Mouse (Mus musculus): Measurements from ENCODE around the gene Tceanc2.

Gene Tceanc2

GRCm38 (mm10) chr4:107178182-107178829 is 610 bp downstream of the Tceanc2 start, which contains the start of gene Tmem59:
TSS of gene Tmem59 (plus strand) at chr4:107178399.
- peak; percentile 100 for DNase-seq (ENCODE audit: low read depth)

- no peak for DNase-seq (ENCODE audit: low read depth)
Measured at GRCm38 (mm10) chr4:107177506-107177905, 1.4 kb downstream of the Tceanc2 start.

DNA sequence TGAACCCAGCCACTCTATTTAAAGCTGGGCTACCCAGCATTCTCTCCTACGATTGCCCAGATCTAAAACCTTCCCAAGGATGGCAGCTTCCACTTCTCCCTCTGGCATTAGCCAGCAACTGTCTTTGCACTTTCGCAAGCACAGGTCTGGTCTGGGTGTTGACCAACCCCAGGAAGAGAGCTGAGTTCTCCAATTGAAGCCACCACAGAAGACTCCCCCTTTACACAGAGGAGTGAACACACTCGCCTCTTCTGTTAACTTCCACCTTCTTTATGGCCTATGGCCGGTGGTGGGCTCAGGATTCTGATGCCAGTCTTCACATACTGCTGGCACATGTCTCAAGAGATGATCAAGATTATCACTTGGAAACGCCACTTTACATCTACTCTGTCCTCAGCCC is 11.1 kb downstream of the Tceanc2 start:
- DNase-seq (ENCODE audit: low read depth), result no peak

- DNase-seq (ENCODE audit: low read depth), result no peak
Measured at GRCm38 (mm10) chr4:107166700-107167099, 12.2 kb downstream of the Tceanc2 start.

GRCm38 (mm10) chr4:107163756-107164587 is 14.9 kb downstream of the Tceanc2 start:
- DNase-seq (ENCODE audit: low read depth), result peak; percentile 93

DNA sequence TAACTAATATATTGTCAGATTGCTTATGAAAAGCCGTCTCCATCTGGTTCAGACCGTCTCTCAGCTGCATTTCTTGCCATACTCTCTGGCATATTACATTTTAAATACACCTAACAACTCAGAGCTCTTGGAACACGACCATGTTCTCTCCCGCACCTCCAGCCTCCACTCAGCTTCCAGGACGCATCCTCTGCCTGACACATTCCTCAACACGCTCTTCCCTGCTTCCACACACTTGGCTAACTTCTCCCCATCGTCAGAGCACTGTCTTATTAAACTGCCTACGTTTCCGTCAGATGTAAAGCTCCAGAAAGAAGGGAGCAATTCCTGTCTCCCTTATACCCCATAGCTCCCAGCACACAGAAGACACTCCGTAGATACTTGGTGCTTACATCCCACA is 15.6 kb downstream of the Tceanc2 start:
- DNase-seq (ENCODE audit: low read depth), result no peak

DNA sequence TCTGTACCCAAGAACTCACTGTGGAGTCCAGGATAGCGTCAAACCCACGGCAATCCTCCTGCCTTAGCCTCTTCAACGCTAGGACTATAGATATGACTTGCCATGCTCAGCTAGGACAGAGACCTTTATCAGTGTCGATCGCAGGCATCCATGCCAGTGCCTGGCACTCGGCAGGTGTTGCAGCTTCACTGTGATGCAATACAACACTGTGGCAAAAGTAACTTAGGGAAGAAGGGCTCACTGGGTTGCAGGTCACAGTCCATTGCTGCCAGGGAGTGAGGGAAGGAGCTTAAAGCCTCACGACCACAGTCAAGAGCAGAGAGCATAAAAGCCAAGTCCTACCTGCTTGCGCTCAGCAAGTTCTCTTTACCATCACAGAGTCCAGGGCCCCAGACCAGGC is 18.7 kb downstream of the Tceanc2 start:
- no peak for DNase-seq (ENCODE audit: low read depth)

GRCm38 (mm10) chr4:107159166-107159773 is 19.6 kb downstream of the Tceanc2 start:
- DNase-seq (ENCODE audit: low read depth), result no peak

- no peak for DNase-seq (ENCODE audit: low read depth)
Measured at GRCm38 (mm10) chr4:107156983-107157401, 21.9 kb downstream of the Tceanc2 start.

GRCm38 (mm10) chr4:107152571-107152970 is 26.3 kb downstream of the Tceanc2 start:
- no peak for DNase-seq (ENCODE audit: low read depth)

- DNase-seq (ENCODE audit: low read depth), result no peak
Measured at GRCm38 (mm10) chr4:107150991-107151390, 27.9 kb downstream of the Tceanc2 start.

DNA sequence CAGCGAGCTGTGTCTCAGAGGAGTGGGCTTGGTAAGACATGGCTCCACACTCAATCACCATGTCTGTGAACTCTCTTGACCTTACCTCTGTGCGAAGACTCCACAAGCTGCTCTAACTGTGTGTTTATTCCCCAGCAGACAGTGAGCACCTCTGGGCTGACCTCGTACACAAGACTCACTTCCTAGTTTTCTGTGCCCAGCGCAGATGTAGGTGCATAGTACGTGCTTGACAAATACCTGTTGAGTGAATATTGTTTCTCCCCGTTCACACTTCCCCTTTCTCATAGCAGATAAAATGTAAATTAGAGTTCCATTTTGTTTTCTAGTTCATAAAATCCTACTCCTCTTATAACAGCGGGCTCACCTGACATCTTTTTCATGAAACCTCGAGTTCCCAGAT is 35.4 kb downstream of the Tceanc2 start:
- DNase-seq (ENCODE audit: low read depth), result no peak

GRCm38 (mm10) chr4:107139836-107140631 is 38.9 kb downstream of the Tceanc2 start:
- DNase-seq (ENCODE audit: low read depth), result no peak

DNA sequence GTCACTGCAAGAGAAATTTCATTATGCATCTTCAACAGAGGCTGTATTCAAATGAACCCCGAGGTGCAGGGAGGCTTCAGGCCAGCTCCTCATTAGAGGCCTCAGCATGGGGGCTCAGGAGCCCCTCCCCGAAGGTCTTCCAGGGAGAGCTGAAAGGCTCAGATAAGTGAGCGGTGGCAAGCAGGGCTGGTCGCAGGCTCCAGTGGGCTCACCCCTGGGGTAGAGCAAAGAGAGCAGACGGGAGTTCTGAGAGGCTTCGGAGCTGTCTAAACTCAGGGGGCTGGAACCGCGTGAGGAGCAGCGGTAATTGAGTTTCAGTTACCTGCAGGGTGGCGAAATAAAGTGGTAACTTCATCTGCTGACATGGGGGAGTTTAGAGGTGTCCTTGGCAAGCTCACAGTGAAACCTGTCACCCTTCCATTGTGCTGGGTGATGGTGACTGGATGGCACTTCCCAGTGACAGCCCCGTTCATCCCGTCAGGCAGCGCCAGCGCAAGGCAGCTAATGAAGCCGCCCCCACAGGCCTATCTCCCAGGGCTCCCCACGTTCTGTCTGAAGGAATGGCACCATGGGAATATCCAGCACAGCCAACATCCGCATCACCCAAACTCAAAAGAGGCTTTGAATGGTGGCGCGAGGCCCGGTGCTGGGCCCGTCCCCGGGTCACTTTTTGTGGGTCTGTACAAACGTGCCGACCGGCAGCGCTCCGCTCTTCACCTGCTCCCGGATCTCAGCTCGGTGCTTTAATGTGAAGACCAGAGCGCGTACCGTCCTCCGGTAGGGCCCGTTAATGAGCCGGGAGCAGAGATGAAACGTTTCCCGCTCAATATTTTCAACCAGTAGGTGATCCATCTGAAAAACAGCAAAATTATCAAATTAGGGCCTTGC is 39.7 kb downstream of the Tceanc2 start:
- DNase-seq (ENCODE audit: low read depth), result no peak

DNA sequence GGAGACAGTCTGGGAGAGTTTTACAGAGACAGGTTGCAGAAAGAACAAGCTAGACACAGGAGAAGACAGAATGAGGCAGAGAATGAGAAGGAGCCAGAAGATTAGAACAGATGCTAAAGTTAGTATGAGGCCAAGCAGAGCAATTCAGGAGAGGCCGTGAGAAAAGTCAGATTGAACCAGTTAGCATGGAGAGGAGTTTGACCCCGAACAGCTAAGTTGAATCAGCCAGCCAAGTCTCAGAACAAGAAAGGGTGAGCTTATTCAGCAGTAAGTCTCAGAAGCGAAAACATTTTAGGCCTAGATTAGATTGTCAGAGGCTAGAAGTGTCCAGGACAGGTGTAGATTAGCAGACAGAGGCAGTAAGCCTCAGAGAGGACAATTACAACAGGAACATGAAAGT is 42.4 kb downstream of the Tceanc2 start:
- no peak for DNase-seq (ENCODE audit: low read depth)

GRCm38 (mm10) chr4:107135663-107136062 is 43.3 kb downstream of the Tceanc2 start:
- no peak for DNase-seq (ENCODE audit: low read depth)

DNA sequence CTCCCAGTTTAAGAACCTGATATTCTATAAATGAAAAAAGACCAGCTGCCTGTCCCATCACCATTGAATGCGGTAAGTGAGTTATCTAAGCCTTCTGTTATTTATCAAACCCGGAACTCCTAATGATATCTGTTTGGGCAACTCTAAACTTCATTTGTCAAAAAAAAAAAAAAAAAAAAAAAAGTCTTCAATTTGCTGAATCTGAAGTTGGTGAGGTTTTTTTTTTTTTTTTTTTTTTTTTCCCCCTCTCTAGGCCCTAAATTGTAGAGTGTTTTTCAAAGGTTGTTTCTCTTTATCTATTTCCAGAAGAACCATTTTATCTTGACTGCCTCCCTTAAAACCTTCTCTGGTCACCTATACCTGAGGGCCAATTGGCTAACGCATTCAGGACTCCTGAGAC is 44.0 kb downstream of the Tceanc2 start:
- DNase-seq (ENCODE audit: low read depth), result no peak

DNA sequence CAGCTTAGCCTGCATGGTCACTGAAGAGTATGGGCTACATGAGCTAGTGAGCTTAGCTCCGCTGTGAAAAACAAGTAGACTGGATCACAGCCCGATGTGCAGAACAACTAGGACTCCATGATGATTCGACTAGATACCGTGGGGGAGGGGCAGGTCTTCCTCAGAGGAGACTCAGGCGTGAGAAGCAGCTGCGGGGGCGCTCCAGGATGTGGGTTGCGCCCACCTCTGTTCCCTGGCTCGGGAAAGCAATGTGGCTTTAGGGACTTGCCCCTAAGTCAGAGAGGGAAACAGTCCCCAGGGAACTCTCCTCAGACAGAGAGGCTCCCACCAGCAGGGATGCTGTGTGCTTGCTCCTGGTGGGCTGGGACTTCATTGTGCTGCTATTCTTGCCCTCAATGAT is 48.4 kb downstream of the Tceanc2 start:
- no peak for DNase-seq (ENCODE audit: low read depth)

GRCm38 (mm10) chr4:107129373-107129772 is 49.5 kb downstream of the Tceanc2 start:
- DNase-seq (ENCODE audit: low read depth), result no peak

DNA sequence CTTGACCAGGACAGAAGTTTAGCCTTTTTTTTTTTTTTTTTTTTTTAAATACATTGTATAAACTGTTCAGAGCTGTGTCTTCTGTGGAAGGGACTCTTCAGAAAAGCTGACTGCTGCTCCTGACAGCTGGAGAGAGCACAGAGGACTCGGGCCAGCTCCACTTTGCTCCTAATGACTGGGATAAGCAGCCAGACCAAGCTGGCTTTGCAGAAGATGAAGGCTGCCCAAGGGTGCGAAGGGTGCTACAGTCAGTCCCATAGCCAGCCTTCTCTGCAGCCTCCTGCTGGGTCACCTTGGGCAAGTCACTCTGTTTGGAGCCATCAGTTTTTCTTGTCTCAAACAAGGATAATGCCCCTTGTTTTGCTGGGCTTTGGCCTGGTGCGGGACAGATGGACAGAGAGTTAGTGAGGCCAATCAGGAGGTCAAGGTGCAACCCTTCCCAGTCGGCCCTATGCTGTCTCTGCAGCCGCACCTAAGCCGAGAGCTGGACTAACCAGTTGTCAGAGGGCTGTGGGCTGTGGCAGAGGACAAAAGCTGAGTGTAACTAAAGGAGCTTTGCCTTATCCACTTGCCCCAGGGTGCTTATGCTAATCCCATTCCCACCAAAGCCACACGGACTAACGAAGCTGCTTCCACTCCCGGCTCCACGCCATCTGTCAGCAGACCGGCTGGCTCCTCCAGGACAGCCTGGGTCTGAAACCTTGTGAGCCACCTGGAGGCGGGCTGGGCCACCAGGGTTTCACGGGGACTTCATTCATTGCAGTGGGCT is 50.8 kb downstream of the Tceanc2 start:
- no peak for DNase-seq (ENCODE audit: low read depth)

Measured in NIH3T3 (cell line).